Mouse (Mus musculus): Measurements from ENCODE around the gene Slc22a23. TPM values are rescaled to one million over a fixed set of nuclear protein-coding genes. Genes with fewer than 3 reads are reported as not detected.

Slc22a23 gene
- 0.37 TPM for polyA plus RNA-seq (2017; shearing (Covaris generic))

DNA sequence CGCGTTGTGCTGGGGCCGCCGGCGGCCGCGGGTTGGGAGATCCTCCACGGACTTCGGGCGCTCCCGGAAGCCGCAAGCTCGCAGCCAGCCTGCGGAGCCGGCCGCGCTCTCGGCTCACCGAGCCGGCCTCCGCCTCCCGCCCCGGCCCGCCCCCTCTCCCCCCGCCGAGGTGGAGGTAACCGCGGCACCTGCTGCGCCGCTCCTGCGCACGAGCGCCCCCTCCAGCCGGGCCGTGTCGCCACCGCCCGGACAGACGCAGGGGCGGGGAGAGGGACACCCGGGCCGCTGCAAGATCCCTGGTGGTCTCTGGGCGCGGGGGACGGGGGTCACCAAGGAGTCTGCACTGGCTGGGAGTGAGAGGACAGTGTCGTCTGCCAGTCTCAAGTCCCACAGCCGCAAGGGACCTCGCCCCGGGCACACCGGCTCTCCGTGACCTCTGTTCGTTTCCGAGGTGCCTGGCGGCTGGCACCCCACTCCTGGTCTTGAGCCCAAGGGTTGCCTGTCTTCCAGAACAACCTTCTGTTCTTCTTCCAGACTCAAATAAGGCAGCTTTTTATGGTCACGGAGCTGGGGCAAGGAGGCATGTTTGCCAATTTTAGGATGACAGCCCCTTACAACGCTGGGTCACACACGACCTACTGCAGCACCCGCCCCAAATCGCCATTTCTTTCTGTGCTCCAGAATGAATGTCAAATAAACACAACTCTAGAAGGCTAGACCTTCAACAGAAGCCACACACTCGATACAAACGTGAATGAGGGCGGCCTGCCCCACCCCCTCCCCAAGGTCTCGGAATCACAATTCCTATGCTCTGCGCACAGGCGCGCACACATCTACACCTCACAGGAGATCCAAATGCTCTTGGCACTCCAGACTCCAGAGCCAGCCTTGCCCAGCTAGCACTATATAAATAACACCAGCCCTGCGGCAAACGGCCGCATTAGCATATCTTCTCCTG, at the start of gene Slc22a23:
Slc22a23 (minus strand) TSS at position 55 of the 958 bp plus-strand sequence.

DNA sequence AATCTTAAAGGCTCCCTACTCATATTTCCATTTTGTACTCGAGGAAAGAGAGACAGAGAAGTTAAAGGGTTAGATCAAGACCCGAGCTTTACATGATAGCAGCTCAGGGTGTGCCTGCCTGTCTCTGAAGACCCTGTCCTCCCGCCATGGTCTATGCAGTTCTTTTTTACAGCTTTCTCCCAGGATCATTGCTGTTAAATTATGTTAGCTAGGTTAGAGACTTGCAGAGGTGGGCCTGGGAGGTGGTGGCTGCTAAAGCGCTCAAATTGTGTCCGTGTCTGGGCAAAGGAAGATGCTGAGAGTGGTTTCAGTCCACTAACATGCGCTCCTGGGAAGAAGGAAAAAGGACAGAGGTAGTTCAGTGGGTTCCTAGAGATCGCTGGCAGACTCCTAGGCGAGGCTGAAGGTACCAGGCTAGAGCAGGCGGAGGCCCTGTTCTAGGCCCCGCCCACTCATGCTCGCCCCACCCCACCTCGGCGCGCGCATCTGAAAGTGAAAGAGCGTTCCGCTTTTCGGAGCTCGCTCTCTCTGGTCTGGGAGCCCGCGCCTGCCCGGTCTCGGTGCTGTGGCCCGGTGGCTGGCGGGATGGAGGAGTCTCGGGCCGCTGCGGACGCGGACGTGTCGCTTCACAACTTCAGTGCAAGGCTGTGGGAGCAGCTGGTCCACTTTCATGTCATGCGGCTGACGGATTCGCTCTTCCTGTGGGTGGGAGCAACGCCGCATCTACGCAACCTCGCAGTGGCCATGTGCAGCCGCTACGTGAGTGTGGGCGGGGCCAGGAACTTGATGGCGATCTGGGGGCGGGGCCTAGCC, 182.3 kb downstream of the Slc22a23 start, which contains the start of gene Psmg4:
Psmg4 (plus strand) TSS at position 474 of the 813 bp plus-strand sequence.

DNA sequence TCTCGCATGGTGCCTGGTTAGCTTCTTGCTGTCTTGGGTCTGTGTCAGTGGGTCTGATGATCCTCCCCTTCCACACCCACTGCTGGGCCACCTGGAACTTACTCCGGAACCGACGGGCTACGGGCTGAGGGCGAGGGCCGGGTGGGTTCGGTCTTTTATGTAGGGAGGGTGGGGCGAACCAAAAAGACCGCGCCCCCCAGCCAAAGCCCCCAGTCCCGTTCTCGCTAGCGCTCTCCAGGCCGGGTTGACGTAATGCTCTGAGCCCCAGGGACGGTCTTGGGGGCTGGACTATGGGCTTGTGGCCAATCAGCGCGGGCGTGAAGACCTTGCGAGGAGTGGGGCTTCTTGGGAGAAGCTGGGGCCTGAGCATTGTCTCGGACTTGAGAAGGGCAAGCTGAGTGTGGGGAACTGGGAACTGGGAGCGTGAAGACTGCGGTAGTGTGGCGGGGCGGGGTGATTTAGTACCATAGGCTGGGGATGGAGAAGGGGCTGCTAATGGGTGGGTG, 214.7 kb downstream of the Slc22a23 start, which contains the start of gene Tubb2b:
Tubb2b (minus strand) TSS at position 241 of the 506 bp plus-strand sequence.

Other genes starting within 250 kb of the Slc22a23 start
- 0.72 TPM for gene Tubb2b, start 214.7 kb downstream of the Slc22a23 start, polyA plus RNA-seq (2017; shearing (Covaris generic))
- gene Psmg4, start 182.2 kb downstream of the Slc22a23 start, polyA plus RNA-seq (2017; shearing (Covaris generic)) = 64.9 TPM